Mouse (Mus musculus) C2C12 (cell line): ENCODE results near the gene Banf2.

Experiments
- CTCF ChIP-seq: IDR thresholded peaks from one replicate; pipeline ENCODE4 v1.5.1; 2011; ENCODE audit not compliant: control insufficient read depth, insufficient read depth, insufficient read length
- MAX ChIP-seq: IDR thresholded peaks from one replicate; pipeline ENCODE4 v1.6.1; 2011; ENCODE audit warnings: mild to moderate bottlenecking, control low read depth
- MYOD1 ChIP-seq: IDR thresholded peaks from one replicate; pipeline ENCODE4 v1.6.1; 2011; ENCODE audit warnings: low read depth; ENCODE audit not compliant: control insufficient read depth, insufficient read length

- no peak for TF ChIP-seq CTCF
- TF ChIP-seq MYOD1, result no peak
- TF ChIP-seq MAX, result no peak
Observed at GRCm38 (mm10) chr2:144076625-144077024, 43.8 kb downstream of the Banf2 start.
